27 mouse cellular contexts compared by ENCODE assay signal in genomic region chr3:53609851-53610250, GRCm38 (mm10). TPM values are rescaled to one million over a fixed set of nuclear protein-coding genes. Genes with fewer than 3 reads are reported as not detected.
A peak's percentile ranks its signal among the peaks of the same experiment; 100 is the strongest.
DNase-seq lines count a peak whose midpoint lies in the region; ATAC-seq and TF ChIP-seq lines count a peak whose summit lies in the region.
"Had no signal": no experiment of that assay in that cellular context is flagged by ENCODE, and none has a peak within 500 bp of the region (broad histone marks: within the 10 kb centered on the region; RNA-seq: fewer than 3 reads in every experiment).

No protein-coding gene starts in this region.

- TF ChIP-seq POLR2A in brain, embryonic 14.5 days (IDR thresholded peaks at IDR 0.05; ENCODE audit: borderline replicate concordance, extremely low read depth, insufficient read depth, insufficient read length, poor library complexity, severe bottlenecking) = no peak

- 53% methylated on average over 4 of the region's 4 CpGs for WGBS in kidney, embryonic 16.5 days

- H3K4me3 ChIP-seq in kidney, embryonic 16.5 days (ENCODE audit: low read length) = no peak overlapping the region
- H3K4me3 ChIP-seq: embryonic facial prominence, embryonic 10.5 days; embryonic facial prominence, embryonic 13.5 days; erythroblast, embryonic 14.5 days; forebrain, embryonic 13.5 days; gastrocnemius, adult 2 months; heart, embryonic 10.5 days; heart, embryonic 13.5 days had no signal

- H3K9me3 ChIP-seq in kidney, embryonic 16.5 days (ENCODE audit: low read length) = peaks cover 9% of the 10 kb centered on the region
- H3K9me3 ChIP-seq: embryonic facial prominence, embryonic 10.5 days; heart, embryonic 10.5 days; heart, embryonic 13.5 days had no signal

- no peaks in the 10 kb centered on the region for H3K4me1 ChIP-seq in kidney, embryonic 16.5 days (ENCODE audit: insufficient read depth, low read length)
- H3K4me1 ChIP-seq: embryonic facial prominence, embryonic 13.5 days; forebrain, embryonic 13.5 days had no signal

- ATAC-seq in kidney, embryonic 16.5 days (ENCODE audit: low FRiP score, low TSS enrichment) = no peak
- ATAC-seq: activated CD4-positive, CD25-positive, alpha-beta regulatory T cell, adult 4 months; forebrain, embryonic 13.5 days; forebrain, postnatal 0 days; hindbrain, postnatal 0 days; inflammation-experienced regulatory T-cells, adult 6 months; intestine, embryonic 16.5 days had no signal

- H3K27ac ChIP-seq in kidney, embryonic 16.5 days (ENCODE audit: low read length) = 0 out of 2 replicates have a peak overlapping the region, but pooled peaks have one; percentile 65
- H3K27ac ChIP-seq: embryonic facial prominence, embryonic 10.5 days; embryonic facial prominence, embryonic 13.5 days; forebrain, embryonic 13.5 days; gastrocnemius, adult 2 months; heart, embryonic 10.5 days; heart, embryonic 13.5 days; hindbrain, embryonic 14.5 days; hindbrain, postnatal 0 days had no signal

- 0 out of 2 replicates have a peak, but pooled peaks cover 5% of the 10 kb centered on the region for H3K36me3 ChIP-seq in kidney, embryonic 16.5 days (ENCODE audit: insufficient read depth, low read length)
- H3K36me3 ChIP-seq: heart, embryonic 13.5 days had no signal

- no peaks in the 10 kb centered on the region for H3K27me3 ChIP-seq in kidney, embryonic 16.5 days (ENCODE audit: insufficient read depth, low read length)
- H3K27me3 ChIP-seq: embryonic facial prominence, embryonic 13.5 days; forebrain, embryonic 13.5 days; heart, embryonic 13.5 days had no signal

- peak; percentile 8 for DNase-seq in adrenal gland, postnatal 10 days
- DNase-seq in adrenal gland, adult 18-20 months (ENCODE audit: low spot score in 2 of 2) = no peak
- DNase-seq in cerebellum, postnatal 14 days = peak; percentile 29 to 52
- no peak for DNase-seq in cerebellum, adult 8-10 months
- no peak for DNase-seq in kidney, adult 8-10 months
- DNase-seq in brain, embryonic 14.5 days (ENCODE audit: low read depth) = peak; percentile 33
- DNase-seq: adrenal gland, postnatal 14 days; cerebellum, postnatal 36 days; embryo, embryonic 11 days; forebrain, postnatal 0 days; gastrocnemius, adult 2 months; gastrocnemius, postnatal 14 days; heart, adult 18-20 months; heart, postnatal 14 days; heart, postnatal 4 days had no signal

- TF ChIP-seq CTCF in brain, embryonic 14.5 days (IDR thresholded peaks at IDR 0.05; ENCODE audit: borderline replicate concordance, extremely low read depth, insufficient read depth, insufficient read length) = no peak

- H3K4me2 ChIP-seq in kidney, embryonic 16.5 days (replicated peaks; ENCODE audit: low read depth, low read length) = no peak overlapping the region
- H3K4me2 ChIP-seq: embryonic facial prominence, embryonic 13.5 days; forebrain, embryonic 13.5 days; heart, embryonic 13.5 days; hindbrain, embryonic 14.5 days had no signal

- H3K9ac ChIP-seq in kidney, embryonic 16.5 days (replicated peaks; ENCODE audit: low read length) = no peak overlapping the region
- H3K9ac ChIP-seq: embryonic facial prominence, embryonic 13.5 days; forebrain, embryonic 13.5 days; forebrain, postnatal 0 days; heart, embryonic 13.5 days; hindbrain, embryonic 14.5 days had no signal

RNA-seq across cellular contexts. Expression of gene Frem2, which starts 47.3 kb away (rescaled TPM):
- total RNA-seq in adrenal gland, postnatal 10 days (2021) = 1 to 10 TPM; 1.4 to 2.3 TPM
- total RNA-seq in adrenal gland, adult 18-20 months (2021) = under 1 TPM; 0.13 TPM
- polyA plus RNA-seq in kidney, embryonic 16.5 days (2015; fragmentation: Nextera tagmentation; extraction: Ambion mirVana) = 15.1 and 15.6 TPM in 2 replicates
- 2.5 and 5.8 TPM in 2 replicates for polyA plus RNA-seq in brain, embryonic 14.5 days (2012; rRNA removed)
- polyA plus RNA-seq: activated CD4-positive, CD25-positive, alpha-beta regulatory T cell, adult 4 months; inflammation-experienced regulatory T-cells, adult 6 months had no signal

Comparison
In these comparisons a context has a peak if more than half of its experiments do, and no peak if none do; other contexts are left out.
1. DNase-seq: peak in adrenal gland, postnatal 10 days (single experiment), cerebellum, postnatal 14 days (2 of 2) and brain, embryonic 14.5 days (single experiment); none in adrenal gland, adult 18-20 months (0 of 2), cerebellum, adult 8-10 months (single experiment) and kidney, adult 8-10 months (0 of 2).